Mouse (Mus musculus) thymus, adult 2 months (tissue): ENCODE results near the gene Elmo3.

ENCODE experiments used
- CTCF ChIP-seq: fragments of 200-500 bp; IDR thresholded peaks from 2 replicates; pipeline ENCODE4 v1.5.1; 2012; ENCODE audit warnings: mild to moderate bottlenecking, control low read depth, low read length, moderate library complexity, borderline replicate concordance; ENCODE audit not compliant: control insufficient read depth, poor library complexity, insufficient read depth; ENCODE audit errors: extremely low read depth
- POLR2A ChIP-seq: fragments of 200-500 bp; IDR thresholded peaks from 2 replicates; pipeline ENCODE4 v1.6.1; 2012; ENCODE audit warnings: mild to moderate bottlenecking, low read length, control low read depth, moderate library complexity; ENCODE audit not compliant: control insufficient read depth, poor library complexity, insufficient read depth; ENCODE audit errors: extremely low read depth

GRCm38 (mm10) chr8:105331469-105331868, 26.1 kb downstream of the Elmo3 start:
- TF ChIP-seq POLR2A (no peak), CTCF (no peak)
